Mouse (Mus musculus) MEL (cell line): ENCODE results near the gene Tbc1d7. TPM values are rescaled to one million over a fixed set of nuclear protein-coding genes. Genes with fewer than 3 reads are reported as not detected.

ENCODE experiments used
- DNase-seq: peaks from one replicate; pipeline ENCODE4 v3.0.0; 2011; ENCODE audit warnings: low read depth, low spot score
- H3K27ac ChIP-seq: 2 replicates; pipeline ENCODE4 v1.5.1; 2012; ENCODE audit warnings: low read depth, mild to moderate bottlenecking, control low read depth, low read length, moderate library complexity; ENCODE audit not compliant: control insufficient read depth
- H3K27me3 ChIP-seq, 2 experiments: fragments of 150-350 bp in 1 of 2; sonication (generic) in 1 of 2; 2 replicates each; pipeline ENCODE4 v1.6.1; 2012; ENCODE audit warnings: low read length in 2 of 2, mild to moderate bottlenecking in 2 of 2, improper control_type of control experiment in 1 of 2, moderate library complexity in 1 of 2; ENCODE audit not compliant: insufficient read depth in 2 of 2, control insufficient read depth in 1 of 2
- H3K36me3 ChIP-seq, 2 experiments: 2 replicates each; pipeline ENCODE4 v1.6.1; 2012 to 2014; ENCODE audit warnings: low read length in 2 of 2, improper control_type of control experiment in 1 of 2, inconsistent platforms in 1 of 2, mild to moderate bottlenecking in 1 of 2; ENCODE audit not compliant: insufficient read depth in 2 of 2, control insufficient read depth in 1 of 2
- H3K4me1 ChIP-seq, 2 experiments: fragments of 150-350 bp in 1 of 2; sonication (generic) in 1 of 2; 2 replicates each; pipeline ENCODE4 v1.6.1; 2012; ENCODE audit warnings: low read length in 2 of 2, improper control_type of control experiment in 1 of 2, mild to moderate bottlenecking in 1 of 2; ENCODE audit not compliant: insufficient read depth in 2 of 2, control insufficient read depth in 1 of 2
- H3K4me3 ChIP-seq, 2 experiments: fragments of 150-350 bp in 1 of 2; sonication (generic) in 1 of 2; 2 replicates each; pipeline ENCODE4 v1.5.1; 2012; ENCODE audit warnings: low read depth in 2 of 2, low read length in 2 of 2, mild to moderate bottlenecking in 2 of 2, moderate library complexity in 2 of 2, control low read depth in 1 of 2, improper control_type of control experiment in 1 of 2; ENCODE audit not compliant: control insufficient read depth in 1 of 2, insufficient read depth in 1 of 2
- H3K79me2 ChIP-seq: 2 replicates; pipeline ENCODE4 v1.6.1; 2012; ENCODE audit warnings: mild to moderate bottlenecking, low read length, moderate library complexity; ENCODE audit not compliant: control insufficient read depth, poor library complexity, insufficient read depth
- H3K9ac ChIP-seq: 2 replicates; pipeline ENCODE4 v1.6.1; 2012; ENCODE audit warnings: low read depth, mild to moderate bottlenecking, control low read depth, low read length, moderate library complexity; ENCODE audit not compliant: control insufficient read depth, poor library complexity, severe bottlenecking
- H3K9me3 ChIP-seq: fragments of 150-350 bp; sonication (generic); replicated peaks from 2 replicates; pipeline ENCODE4 v1.6.1; 2012; ENCODE audit warnings: mild to moderate bottlenecking, low read length, improper control_type of control experiment, moderate library complexity; ENCODE audit not compliant: insufficient read depth
- CHD1 ChIP-seq: IDR thresholded peaks from 2 replicates; pipeline ENCODE4 v1.6.1; 2012; ENCODE audit warnings: low read depth, mild to moderate bottlenecking, inconsistent platforms, low read length, improper control_type of control experiment
- CHD2 ChIP-seq: IDR thresholded peaks from 2 replicates; pipeline ENCODE4 v1.6.1; 2011; ENCODE audit warnings: low read length, improper control_type of control experiment
- CTCF ChIP-seq, 3 experiments: IDR thresholded peaks in 2 of 3; conservative IDR thresholded peaks in 1 of 3; 2 replicates each; pipeline ENCODE4 v1.5.1; 2011 to 2012; ENCODE audit warnings: low read length in 3 of 3, low read depth in 2 of 3, mild to moderate bottlenecking in 2 of 3, improper control_type of control experiment in 1 of 3, inconsistent platforms in 1 of 3, mixed read lengths in 1 of 3, moderate library complexity in 1 of 3; ENCODE audit not compliant: control insufficient read depth in 1 of 3, insufficient read depth in 1 of 3, poor library complexity in 1 of 3, severe bottlenecking in 1 of 3
- EP300 ChIP-seq, 2 experiments: IDR thresholded peaks; 2 replicates each; pipeline ENCODE4 v1.6.1; 2011; ENCODE audit warnings: improper control_type of control experiment in 2 of 2, low read length in 2 of 2, low read depth in 1 of 2, mild to moderate bottlenecking in 1 of 2
- GATA1 ChIP-seq: IDR thresholded peaks from 2 replicates; pipeline ENCODE4 v1.6.1; 2011; ENCODE audit warnings: low read depth, low read length, improper control_type of control experiment
- HCFC1 ChIP-seq: IDR thresholded peaks from 2 replicates; pipeline ENCODE4 v1.6.1; 2012; ENCODE audit warnings: low read depth, mild to moderate bottlenecking, inconsistent platforms, low read length, improper control_type of control experiment, moderate library complexity
- KAT2A ChIP-seq: conservative IDR thresholded peaks from 2 replicates; pipeline ENCODE4 v1.6.1; 2012; ENCODE audit warnings: low read depth, low read length, improper control_type of control experiment, inconsistent platforms
- MAX ChIP-seq: IDR thresholded peaks from 2 replicates; pipeline ENCODE4 v1.6.1; 2011; ENCODE audit warnings: low read length, improper control_type of control experiment
- MAZ ChIP-seq: IDR thresholded peaks from 2 replicates; pipeline ENCODE4 v1.6.1; 2012; ENCODE audit warnings: low read depth, mild to moderate bottlenecking, inconsistent platforms, low read length, improper control_type of control experiment
- MXI1 ChIP-seq: IDR thresholded peaks from 2 replicates; pipeline ENCODE4 v1.6.1; 2011; ENCODE audit warnings: mild to moderate bottlenecking, low read depth, low read length, improper control_type of control experiment
- MYB ChIP-seq: IDR thresholded peaks from 2 replicates; pipeline ENCODE4 v1.6.1; 2011; ENCODE audit warnings: mild to moderate bottlenecking, low read depth, low read length, improper control_type of control experiment
- MYC ChIP-seq: IDR thresholded peaks from 2 replicates; pipeline ENCODE4 v1.6.1; 2011; ENCODE audit warnings: low read depth, mild to moderate bottlenecking, low read length, improper control_type of control experiment, moderate library complexity
- POLR2A ChIP-seq, 2 experiments: IDR thresholded peaks; 2 replicates each; pipeline ENCODE4 v1.6.1; 2011 to 2012; ENCODE audit warnings: low read length in 2 of 2, mild to moderate bottlenecking in 2 of 2, control low read depth in 1 of 2, improper control_type of control experiment in 1 of 2, low read depth in 1 of 2, moderate library complexity in 1 of 2; ENCODE audit not compliant: control insufficient read depth in 1 of 2, insufficient read depth in 1 of 2, poor library complexity in 1 of 2
- POLR2AphosphoS2 ChIP-seq: IDR thresholded peaks from 2 replicates; pipeline ENCODE4 v1.6.1; 2011; ENCODE audit warnings: low read length, improper control_type of control experiment
- POLR2AphosphoS5 ChIP-seq: IDR thresholded peaks from 2 replicates; pipeline ENCODE4 v1.6.1; 2012; ENCODE audit warnings: low read depth, borderline replicate concordance, mild to moderate bottlenecking, inconsistent platforms, low read length, moderate library complexity, mixed read lengths
- RCOR1 ChIP-seq: IDR thresholded peaks from 2 replicates; pipeline ENCODE4 v1.6.1; 2012; ENCODE audit warnings: low read depth, mild to moderate bottlenecking, inconsistent platforms, low read length, improper control_type of control experiment
- SIN3A ChIP-seq: IDR thresholded peaks from 2 replicates; pipeline ENCODE4 v1.6.1; 2012; ENCODE audit warnings: low read length, improper control_type of control experiment, inconsistent platforms
- TCF12 ChIP-seq: IDR thresholded peaks from 2 replicates; pipeline ENCODE4 v1.6.1; 2014; ENCODE audit warnings: low read depth, mild to moderate bottlenecking, inconsistent platforms, low read length, improper control_type of control experiment, moderate library complexity
- UBTF ChIP-seq: IDR thresholded peaks from 2 replicates; pipeline ENCODE4 v1.6.1; 2012; ENCODE audit warnings: low read depth, mild to moderate bottlenecking, inconsistent platforms, low read length, improper control_type of control experiment, moderate library complexity, borderline replicate concordance; ENCODE audit not compliant: insufficient read depth
- USF2 ChIP-seq, 2 experiments: IDR thresholded peaks; 2 replicates each; pipeline ENCODE4 v1.6.1; 2011 to 2012; ENCODE audit warnings: improper control_type of control experiment in 2 of 2, low read length in 2 of 2, borderline replicate concordance in 1 of 2, inconsistent platforms in 1 of 2, low read depth in 1 of 2, mild to moderate bottlenecking in 1 of 2; ENCODE audit not compliant: insufficient read depth in 1 of 2
- ZKSCAN1 ChIP-seq: IDR thresholded peaks from 2 replicates; pipeline ENCODE4 v1.6.1; 2012; ENCODE audit warnings: low read depth, mild to moderate bottlenecking, inconsistent platforms, low read length, improper control_type of control experiment, moderate library complexity
- ZMIZ1 ChIP-seq: IDR thresholded peaks from 2 replicates; pipeline ENCODE4 v1.6.1; 2012; ENCODE audit warnings: low read depth, mild to moderate bottlenecking, inconsistent platforms, low read length, improper control_type of control experiment, moderate library complexity
- ZNF384 ChIP-seq: IDR thresholded peaks from 2 replicates; pipeline ENCODE4 v1.6.1; 2012; ENCODE audit warnings: low read depth, mild to moderate bottlenecking, inconsistent platforms, low read length, improper control_type of control experiment
- polyA plus RNA-seq, 2 experiments: library from polyadenylated mRNA; stranded (reverse) in 1 of 2; unstranded in 1 of 2; fragments of >175 nt in 1 of 2; fragments of >200 nt in 1 of 2; gene quantifications; 2 replicates each; pipeline versions ENCODE4 v1.2.1 to v1.2.4; 2012; ENCODE audit warnings: low replicate concordance in 2 of 2, low read depth in 1 of 2; ENCODE audit not compliant: insufficient read length in 2 of 2, insufficient read depth in 1 of 2, missing spikeins in 1 of 2
- total RNA-seq: library from RNA; depleted of rRNA; stranded (reverse); fragments of 300-350 nt; gene quantifications from 2 replicates; pipeline ENCODE4 v1.2.3, GENCODE M21; 2012

Gene Tbc1d7
- total and polyA plus RNA-seq, 3 experiments, result 11.6 to 29.4 TPM; not detected in 1

- TF ChIP-seq UBTF (no peak), USF2 (IDR thresholded peaks at IDR 0.05; ENCODE audit: borderline replicate concordance in 1 of 2, insufficient read depth in 1 of 2, low read depth in 1 of 2, low read length in 2 of 2) (no peak), MXI1 (no peak)
These were observed 28.4 kb upstream of the Tbc1d7 start (continued) for GRCm38 (mm10) chr13:43199749-43200148.

- peaks cover 2 to 12% of the 10 kb centered on the region in 2 experiments; a peak in 3 of 4 replicates for H3K4me1 ChIP-seq
These were observed 28.0 kb upstream of the Tbc1d7 start for GRCm38 (mm10) chr13:43199282-43199681.

GRCm38 (mm10) chr13:43197187-43197586 lies 25.9 kb upstream of the Tbc1d7 start:
- Histone ChIP-seq H3K79me2 (no peaks in the 10 kb centered on the region), H3K4me3 (no peak overlapping the region), H3K27ac (no peak overlapping the region), H3K9me3 (no peaks in the 10 kb centered on the region), H3K4me1 (peaks cover 6 to 29% of the 10 kb centered on the region in 2 experiments; a peak in 3 of 4 replicates), H3K36me3 (peaks cover 0 to 19% of the 10 kb centered on the region in 2 experiments; a peak in 2 of 4 replicates), H3K27me3 (no peaks in the 10 kb centered on the region), H3K9ac (no peak overlapping the region)
- TF ChIP-seq MAX (no peak), ZNF384 (no peak), USF2 (IDR thresholded peaks at IDR 0.05; ENCODE audit: borderline replicate concordance in 1 of 2, insufficient read depth in 1 of 2, low read depth in 1 of 2, low read length in 2 of 2) (no peak), CTCF (IDR thresholded peaks at IDR 0.05 in 2 of 3, conservative IDR thresholded peaks at IDR 0.05 in 1 of 3; ENCODE audit: control insufficient read depth in 1 of 3, insufficient read depth in 1 of 3, low read depth in 2 of 3, low read length in 3 of 3, poor library complexity in 1 of 3, severe bottlenecking in 1 of 3) (peak; percentile 54 to 60 (median 59)), HCFC1 (no peak), TCF12 (no peak), RCOR1 (no peak)
- DNase-seq, result peak; percentile 50

More at GRCm38 (mm10) chr13:43199282-43199681, 28.0 kb upstream of the Tbc1d7 start:
- Histone ChIP-seq H3K9ac (no peak overlapping the region), H3K79me2 (no peaks in the 10 kb centered on the region), H3K27me3 (no peaks in the 10 kb centered on the region), H3K36me3 (peaks cover 0 to 3% of the 10 kb centered on the region in 2 experiments; a peak in 2 of 4 replicates), H3K4me3 (no peak overlapping the region), H3K27ac (no peak overlapping the region), H3K9me3 (no peaks in the 10 kb centered on the region)
- no peak for DNase-seq
- TF ChIP-seq KAT2A, result no peak
- no peak for TF ChIP-seq POLR2A (IDR thresholded peaks at IDR 0.05; ENCODE audit: control insufficient read depth in 1 of 2, insufficient read depth in 1 of 2, low read depth in 1 of 2, low read length in 2 of 2, poor library complexity in 1 of 2)
- no peak for TF ChIP-seq CHD2
- no peak for TF ChIP-seq POLR2AphosphoS2
- no peak for TF ChIP-seq MYB
- no peak for TF ChIP-seq HCFC1
- TF ChIP-seq ZKSCAN1, result no peak
- TF ChIP-seq MYC, result no peak
- no peak for TF ChIP-seq GATA1
- no peak for TF ChIP-seq CTCF (IDR thresholded peaks at IDR 0.05 in 2 of 3, conservative IDR thresholded peaks at IDR 0.05 in 1 of 3; ENCODE audit: control insufficient read depth in 1 of 3, insufficient read depth in 1 of 3, low read depth in 2 of 3, low read length in 3 of 3, poor library complexity in 1 of 3, severe bottlenecking in 1 of 3)
- TF ChIP-seq EP300 (IDR thresholded peaks at IDR 0.05; ENCODE audit: low read depth in 1 of 2, low read length in 2 of 2), result no peak
- TF ChIP-seq SIN3A, result no peak
- TF ChIP-seq CHD1, result no peak
- TF ChIP-seq ZMIZ1, result no peak
- TF ChIP-seq MAZ, result no peak
- no peak for TF ChIP-seq ZNF384
- TF ChIP-seq TCF12, result no peak
- TF ChIP-seq POLR2AphosphoS5, result no peak
